In genomic region chr12:85350407-85351232, GRCm38 (mm10) we compare ENCODE assay signal across 8 mouse cellular contexts. TPM values are rescaled to one million over a fixed set of nuclear protein-coding genes. Genes with fewer than 3 reads are reported as not detected.
DNase-seq lines count a peak whose midpoint lies in the region; ATAC-seq and TF ChIP-seq lines count a peak whose summit lies in the region.

No protein-coding gene starts in this region.

- TF ChIP-seq CTCF in heart, postnatal 0 days (IDR thresholded peaks at IDR 0.05; ENCODE audit: low read depth) = no peak

- DNase-seq in kidney, postnatal 4 days = no peak
- peak; percentile 43 to 60 for DNase-seq in cerebellum, postnatal 10 days
- DNase-seq in heart, postnatal 0 days (ENCODE audit: low spot score) = no peak
- peak; percentile 44 to 80 for DNase-seq in left cerebral cortex, postnatal 25 days (ENCODE audit: low spot score in 2 of 2)
- no peak for DNase-seq in spleen, postnatal 4 days (ENCODE audit: low spot score in 2 of 2)
- no peak for DNase-seq in embryo, embryonic 11 days

- TF ChIP-seq EP300 in heart, postnatal 0 days (IDR thresholded peaks at IDR 0.05; ENCODE audit: low read depth) = no peak

- H3K36me3 ChIP-seq in kidney, embryonic 15.5 days = peaks cover 75% of the 10 kb centered on the region
- H3K36me3 ChIP-seq in heart, postnatal 0 days (replicated peaks; ENCODE audit: control insufficient read depth, insufficient read depth, low read length) = peaks cover 48% of the 10 kb centered on the region
- peaks cover 9% of the 10 kb centered on the region; the same call in 1 of the 2 replicates for H3K36me3 ChIP-seq in stomach, embryonic 15.5 days

- no peaks in the 10 kb centered on the region for H3K9me3 ChIP-seq in kidney, embryonic 15.5 days (replicated peaks)
- no peaks in the 10 kb centered on the region for H3K9me3 ChIP-seq in heart, postnatal 0 days (replicated peaks; ENCODE audit: control insufficient read depth, low read length)
- H3K9me3 ChIP-seq in stomach, embryonic 15.5 days = no peaks in the 10 kb centered on the region

- intact Hi-C loops in left cerebral cortex, postnatal 25 days (cut with DNase I) = no loop called here

- WGBS in kidney, embryonic 15.5 days = 77% methylated on average over 10 of the region's 10 CpGs
- 47% methylated on average over 10 of the region's 10 CpGs for WGBS in heart, postnatal 0 days
- 74% methylated on average over 10 of the region's 10 CpGs for WGBS in stomach, embryonic 15.5 days

- no peak overlapping the region for H3K9ac ChIP-seq in kidney, embryonic 15.5 days
- H3K9ac ChIP-seq in heart, postnatal 0 days (replicated peaks; ENCODE audit: low read depth, low read length) = no peak overlapping the region
- no peak overlapping the region for H3K9ac ChIP-seq in stomach, embryonic 15.5 days

- ATAC-seq in kidney, embryonic 15.5 days (replicated peaks; ENCODE audit: low FRiP score) = no peak
- peak; percentile 42 for ATAC-seq in heart, postnatal 0 days (ENCODE audit: insufficient read depth, low read depth)
- peak; percentile 56 for ATAC-seq in stomach, embryonic 15.5 days (ENCODE audit: insufficient read depth, low FRiP score, low read depth)

- H3K4me3 ChIP-seq in kidney, embryonic 15.5 days (replicated peaks) = no peak overlapping the region
- H3K4me3 ChIP-seq in heart, postnatal 0 days (ENCODE audit: low read depth, low read length) = no peak overlapping the region
- H3K4me3 ChIP-seq in stomach, embryonic 15.5 days (replicated peaks) = no peak overlapping the region

- peak overlapping the region; percentile 18; the same call in 1 of the 2 replicates for H3K27ac ChIP-seq in kidney, embryonic 15.5 days
- peak overlapping the region; percentile 71 for H3K27ac ChIP-seq in heart, postnatal 0 days (ENCODE audit: low read depth)
- H3K27ac ChIP-seq in stomach, embryonic 15.5 days = 0 out of 2 replicates have a peak overlapping the region, but pooled peaks have one; percentile 41

- 0 out of 2 replicates have a peak, but pooled peaks cover 3% of the 10 kb centered on the region for H3K4me1 ChIP-seq in kidney, embryonic 15.5 days
- peaks cover 3% of the 10 kb centered on the region; the same call in 1 of the 2 replicates for H3K4me1 ChIP-seq in heart, postnatal 0 days (ENCODE audit: control insufficient read depth, insufficient read depth)
- no peaks in the 10 kb centered on the region for H3K4me1 ChIP-seq in stomach, embryonic 15.5 days

- no peaks in the 10 kb centered on the region for H3K27me3 ChIP-seq in kidney, embryonic 15.5 days
- no peaks in the 10 kb centered on the region for H3K27me3 ChIP-seq in heart, postnatal 0 days (ENCODE audit: control insufficient read depth, insufficient read depth, low read length)
- no peaks in the 10 kb centered on the region for H3K27me3 ChIP-seq in stomach, embryonic 15.5 days (replicated peaks)

- H3K4me2 ChIP-seq in kidney, embryonic 15.5 days = no peak overlapping the region
- H3K4me2 ChIP-seq in heart, postnatal 0 days (ENCODE audit: low read depth, low read length) = no peak overlapping the region
- H3K4me2 ChIP-seq in stomach, embryonic 15.5 days = no peak overlapping the region

RNA-seq across cellular contexts. Expression of gene Nek9, which starts 11.5 kb away (rescaled TPM):
- polyA plus RNA-seq in kidney, embryonic 15.5 days (2015; fragmentation: Nextera tagmentation; extraction: Ambion mirVana) = 22.3 and 23.0 TPM in 2 replicates
- total RNA-seq in heart, postnatal 0 days (2014; rRNA removed; ENCODE audit: low replicate concordance) = 29.2 and 45.2 TPM in 2 replicates
- polyA plus RNA-seq in heart, postnatal 0 days (2015; fragmentation: Nextera tagmentation; extraction: Ambion mirVana) = 12.5 and 14.2 TPM in 2 replicates
- total RNA-seq in left cerebral cortex, postnatal 25 days (2021) = 10 to 100 TPM; 27.8 to 29.6 TPM
- polyA plus RNA-seq in stomach, embryonic 15.5 days (2015; fragmentation: Nextera tagmentation; extraction: Ambion mirVana) = 16.2 and 18.8 TPM in 2 replicates

RNA-seq across cellular contexts. Expression of gene Tmed10, which starts 24.0 kb away (rescaled TPM):
- 323 and 334 TPM in 2 replicates for polyA plus RNA-seq in kidney, embryonic 15.5 days (2015; fragmentation: Nextera tagmentation; extraction: Ambion mirVana)
- 48.2 and 49.7 TPM in 2 replicates for total RNA-seq in heart, postnatal 0 days (2014; rRNA removed; ENCODE audit: low replicate concordance)
- polyA plus RNA-seq in heart, postnatal 0 days (2015; fragmentation: Nextera tagmentation; extraction: Ambion mirVana) = 216 and 218 TPM in 2 replicates
- 100 to 1,000 TPM; 164 to 171 TPM for total RNA-seq in left cerebral cortex, postnatal 25 days (2021)
- 359 and 399 TPM in 2 replicates for polyA plus RNA-seq in stomach, embryonic 15.5 days (2015; fragmentation: Nextera tagmentation; extraction: Ambion mirVana)

Comparison
In these comparisons a context has a peak if more than half of its experiments do, and no peak if none do; other contexts are left out.
1. H3K27ac ChIP-seq: peak in every context shown above with its lines; median percentile 71 in heart, postnatal 0 days; 41 in stomach, embryonic 15.5 days; 18 in kidney, embryonic 15.5 days.
2. DNase-seq: peak in cerebellum, postnatal 10 days (2 of 2) and left cerebral cortex, postnatal 25 days (2 of 2); none in kidney, postnatal 4 days (0 of 2), heart, postnatal 0 days (single experiment), spleen, postnatal 4 days (0 of 2) and embryo, embryonic 11 days (single experiment).